Mouse (Mus musculus) liver, embryonic 11.5 days (tissue): Measurements from ENCODE around the gene Ranbp3l. TPM values are rescaled to one million over a fixed set of nuclear protein-coding genes. Genes with fewer than 3 reads are reported as not detected.
A peak's percentile ranks its signal among the peaks of the same experiment; 100 is the strongest.

Source experiments
- ATAC-seq: fragments of 200-750 bp; cut with Nextera tagmentation; replicated peaks from 2 replicates; pipeline ENCODE4 v1.8.0; 2017; ENCODE audit warnings: moderate number of reproducible peaks, mild to moderate bottlenecking, moderate TSS enrichment, moderate library complexity; ENCODE audit not compliant: low FRiP score
- DNase-seq: peaks from one replicate; pipeline ENCODE4 v3.0.0-alpha.2; 2017; ENCODE audit warnings: low spot score
- H3K27ac ChIP-seq: fragments of 300-500 bp; sonication (generic); 2 replicates; pipeline ENCODE4 v1.5.1; 2014; ENCODE audit warnings: mild to moderate bottlenecking, low read depth, low read length, control low read depth
- H3K27me3 ChIP-seq: fragments of 300-500 bp; sonication (generic); replicated peaks from 2 replicates; pipeline ENCODE4 v1.6.1; 2014; ENCODE audit warnings: low read length, mixed read lengths; ENCODE audit not compliant: control insufficient read depth, insufficient read depth
- H3K36me3 ChIP-seq: fragments of 300-500 bp; sonication (generic); 2 replicates; pipeline ENCODE4 v1.6.1; 2014; ENCODE audit warnings: mild to moderate bottlenecking, low read length, moderate library complexity, mixed read lengths; ENCODE audit not compliant: control insufficient read depth, insufficient read depth
- H3K4me1 ChIP-seq: fragments of 300-500 bp; sonication (generic); replicated peaks from 2 replicates; pipeline ENCODE4 v1.6.1; 2014; ENCODE audit warnings: low read length, mixed read lengths; ENCODE audit not compliant: control insufficient read depth, insufficient read depth
- H3K4me2 ChIP-seq: fragments of 300-500 bp; sonication (generic); 2 replicates; pipeline ENCODE4 v1.6.1; 2014; ENCODE audit warnings: mild to moderate bottlenecking, control low read depth, moderate library complexity
- H3K4me3 ChIP-seq: fragments of 300-500 bp; sonication (generic); 2 replicates; pipeline ENCODE4 v1.5.1; 2014; ENCODE audit warnings: low read depth, low read length, control low read depth
- H3K9ac ChIP-seq: fragments of 300-500 bp; sonication (generic); 2 replicates; pipeline ENCODE4 v1.6.1; 2014; ENCODE audit warnings: low read depth, low read length, control low read depth
- H3K9me3 ChIP-seq: fragments of 300-500 bp; sonication (generic); 2 replicates; pipeline ENCODE4 v1.6.1; 2016; ENCODE audit warnings: low read length, inconsistent platforms, mixed read lengths; ENCODE audit not compliant: control insufficient read depth
- WGBS: fragments of 180-500 bp; shearing (Covaris S2); extraction: QIAGEN DNeasy Blood & Tissue Kit; methylation state at CpG from one replicate; pipeline ENCODE4 v1.1.7; 2014; 5-methylcytosine and 5-hydroxymethylcytosine counted together
- polyA plus RNA-seq: library from polyadenylated mRNA; unstranded; fragments of >200 nt; fragmentation: Nextera tagmentation; extraction: Ambion mirVana; gene quantifications from 2 replicates; pipeline ENCODE4 v1.2.1, GENCODE M21; 2014

Gene Ranbp3l
- polyA plus RNA-seq, 1 experiment from 2014 or later: 0.27 TPM

DNA sequence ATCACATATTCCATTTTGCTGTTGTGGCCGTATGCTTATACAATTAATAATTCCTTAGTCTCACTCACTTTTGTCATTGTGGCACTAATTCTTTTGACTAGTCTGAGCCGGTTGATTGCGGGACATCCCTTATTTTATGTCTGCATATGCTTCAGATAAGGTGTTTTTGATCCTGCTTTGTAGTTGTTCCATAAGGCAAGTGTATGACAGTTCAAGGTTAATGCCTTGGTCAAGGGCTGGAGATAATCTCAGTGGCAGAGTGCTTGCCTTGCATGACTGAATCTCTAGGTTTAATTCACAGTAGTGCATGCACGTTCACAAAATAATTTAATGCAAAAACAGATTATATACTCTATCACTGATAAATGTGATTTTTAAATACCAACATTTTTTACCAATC, 129.1 kb downstream of the Ranbp3l start:
- no peak overlapping the region for H3K27ac ChIP-seq
- no peak overlapping the region for H3K4me3 ChIP-seq
- ATAC-seq: no peak
- no peak overlapping the region for H3K9ac ChIP-seq
- peaks cover 15% of the 10 kb centered on the region for H3K4me1 ChIP-seq
- H3K27me3 ChIP-seq: no peaks in the 10 kb centered on the region
- WGBS: 89% methylated on average over 4 of the region's 4 CpGs
- no peak overlapping the region for H3K4me2 ChIP-seq
- H3K36me3 ChIP-seq: peaks cover 45% of the 10 kb centered on the region
- no peak for DNase-seq
- no peaks in the 10 kb centered on the region for H3K9me3 ChIP-seq

DNA sequence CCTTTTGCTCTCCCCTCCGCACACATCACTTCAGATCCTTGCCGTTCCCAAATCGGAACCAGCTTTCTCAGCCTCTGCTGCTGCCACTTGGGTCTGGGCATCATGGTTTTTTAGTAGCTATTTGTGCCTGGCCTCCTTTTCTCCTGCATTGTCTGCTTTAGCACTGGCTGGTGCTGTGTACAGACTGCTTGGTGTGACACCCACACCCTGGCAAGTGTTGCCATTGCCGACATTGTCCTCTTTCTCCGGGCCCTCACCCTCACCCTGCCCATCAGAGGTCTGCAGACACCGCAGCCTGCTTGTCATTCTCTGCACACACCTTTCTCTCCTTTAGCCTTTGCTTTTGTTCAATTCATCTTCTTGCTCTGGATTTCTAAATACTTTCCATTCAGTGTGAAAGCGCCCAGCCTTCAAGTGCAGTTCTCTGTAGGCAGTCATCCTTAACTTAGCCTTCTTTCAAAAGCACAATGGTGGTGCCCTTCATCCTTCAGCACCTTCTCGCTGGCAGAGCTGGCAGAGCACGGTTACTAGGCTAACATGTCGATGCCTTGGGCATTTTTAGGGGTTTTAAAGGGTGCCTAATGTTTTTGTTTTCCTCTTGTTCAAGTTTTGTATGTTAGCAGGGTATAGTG, 132.8 kb downstream of the Ranbp3l start:
- ATAC-seq (no peak), DNase-seq (no peak)
- WGBS: 93% methylated on average over 10 of the region's 10 CpGs
- Histone ChIP-seq H3K4me3 (no peak overlapping the region), H3K4me2 (no peak overlapping the region), H3K9me3 (no peaks in the 10 kb centered on the region), H3K36me3 (peaks cover 59% of the 10 kb centered on the region), H3K27ac (no peak overlapping the region), H3K27me3 (no peaks in the 10 kb centered on the region), H3K9ac (no peak overlapping the region), H3K4me1 (no peaks in the 10 kb centered on the region; the same call in 1 of the 2 replicates)

DNA sequence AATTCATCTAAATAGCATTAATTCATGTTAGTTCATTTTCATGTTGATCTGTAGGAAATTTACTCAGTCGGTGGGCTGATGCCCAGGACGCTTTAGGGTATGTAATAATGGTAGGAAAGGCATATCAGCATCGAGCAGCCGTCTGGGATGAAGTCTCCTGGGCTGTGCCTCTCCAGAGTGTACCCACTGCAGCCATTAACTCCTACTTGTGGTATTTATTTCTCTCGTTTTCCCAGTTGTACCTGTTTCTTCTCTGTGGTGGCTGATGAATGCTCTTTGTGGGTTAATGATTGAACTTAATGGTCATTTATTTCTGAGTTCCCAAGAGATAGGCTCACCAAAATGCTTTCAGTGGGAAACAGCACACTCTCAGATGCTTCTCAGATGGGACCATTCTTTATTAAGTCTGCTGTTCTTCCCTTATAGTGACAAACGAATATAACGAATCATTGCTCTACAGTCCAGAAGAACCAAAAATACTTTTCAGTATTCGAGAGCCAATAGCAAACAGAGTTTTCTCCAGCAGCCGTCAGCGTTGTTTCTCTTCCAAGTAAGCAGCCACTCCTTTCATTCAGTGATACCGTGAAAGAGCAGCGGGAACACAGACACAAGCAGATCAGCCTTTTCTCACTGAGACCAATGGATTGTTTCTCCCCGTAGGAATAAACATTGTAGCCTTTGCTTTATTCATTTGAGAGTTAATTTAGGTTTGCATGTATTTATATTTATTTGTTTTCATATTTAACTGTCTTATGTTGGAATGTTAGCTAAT, 138.7 kb downstream of the Ranbp3l start:
- no peak overlapping the region for H3K27ac ChIP-seq
- 86% methylated on average over 13 of the region's 13 CpGs for WGBS
- no peak for DNase-seq
- H3K4me3 ChIP-seq: no peak overlapping the region
- H3K4me2 ChIP-seq: no peak overlapping the region
- no peaks in the 10 kb centered on the region for H3K4me1 ChIP-seq
- H3K36me3 ChIP-seq: peaks cover 44% of the 10 kb centered on the region
- no peaks in the 10 kb centered on the region for H3K27me3 ChIP-seq
- no peak overlapping the region for H3K9ac ChIP-seq
- no peaks in the 10 kb centered on the region for H3K9me3 ChIP-seq
- ATAC-seq: no peak

DNA sequence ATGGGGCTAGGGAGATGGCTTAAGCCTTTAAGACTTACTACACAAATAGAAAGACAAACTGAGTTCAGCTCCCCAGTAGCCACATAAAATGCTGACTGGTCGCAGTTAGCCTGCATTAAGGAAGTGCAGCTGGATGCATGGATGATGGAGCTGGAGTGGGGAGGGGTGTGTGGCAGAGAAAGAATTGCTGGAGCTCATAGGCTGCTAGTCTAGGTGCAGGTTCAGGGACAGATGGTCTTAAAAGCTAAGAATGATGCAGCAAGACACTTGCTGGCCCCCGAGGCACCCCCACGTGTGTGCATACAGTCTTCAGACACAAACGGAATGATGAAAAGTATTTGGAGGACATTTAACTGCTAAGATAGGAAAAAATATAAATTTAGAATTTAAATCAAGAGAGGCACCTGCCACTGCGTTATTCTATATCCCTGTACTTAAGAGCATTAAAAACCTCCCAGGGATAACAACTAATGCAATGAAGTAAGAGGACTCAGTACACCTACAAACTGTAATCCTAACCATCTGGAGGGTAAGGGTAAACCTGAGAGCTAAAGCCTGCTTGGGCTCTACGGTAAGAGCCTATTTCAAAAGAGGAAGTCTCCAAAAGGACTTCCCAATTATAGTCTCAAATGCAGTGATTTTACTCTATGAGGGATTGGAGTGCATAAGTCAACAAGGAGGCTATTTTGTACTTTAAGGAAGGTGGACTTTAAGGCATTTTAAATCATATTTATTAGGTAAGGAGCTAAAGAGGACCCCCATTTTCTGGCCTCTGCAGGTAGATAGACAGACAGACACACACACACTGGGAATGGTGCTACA, 143.0 kb downstream of the Ranbp3l start:
- 80% methylated on average over 6 of the region's 6 CpGs for WGBS

DNA sequence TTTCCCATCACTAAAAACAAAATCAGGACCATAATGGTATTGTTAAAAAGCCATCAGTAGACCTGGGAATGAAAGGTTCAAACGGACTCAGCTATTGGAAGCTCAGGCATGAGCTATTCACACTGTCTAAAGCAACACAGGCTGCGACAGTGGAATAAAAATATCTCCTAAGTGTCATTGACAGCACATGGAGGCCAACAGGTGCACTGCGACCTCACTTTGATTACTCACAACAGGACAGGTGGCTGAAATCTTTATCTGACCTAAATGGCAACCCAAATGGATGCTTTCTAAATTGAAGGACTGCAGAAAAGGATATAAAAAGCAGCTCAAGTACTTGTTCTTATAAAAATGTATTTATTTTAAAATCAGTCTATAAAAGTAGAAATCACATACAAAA, 143.9 kb downstream of the Ranbp3l start:
- ATAC-seq: no peak
- Histone ChIP-seq H3K9me3 (no peaks in the 10 kb centered on the region), H3K4me2 (no peak overlapping the region), H3K4me1 (no peaks in the 10 kb centered on the region), H3K9ac (no peak overlapping the region), H3K36me3 (peaks cover 23% of the 10 kb centered on the region), H3K27me3 (no peaks in the 10 kb centered on the region), H3K27ac (no peak overlapping the region), H3K4me3 (no peak overlapping the region)
- 84% methylated on average over 3 of the region's 3 CpGs for WGBS
- no peak for DNase-seq

More for the DNA sequence above, 143.0 kb downstream of the Ranbp3l start:
- no peaks in the 10 kb centered on the region for H3K4me1 ChIP-seq
- H3K4me3 ChIP-seq: no peak overlapping the region
- no peak for DNase-seq
- ATAC-seq: no peak
- no peak overlapping the region for H3K4me2 ChIP-seq
- no peaks in the 10 kb centered on the region for H3K9me3 ChIP-seq
- no peaks in the 10 kb centered on the region for H3K27me3 ChIP-seq
- peaks cover 25% of the 10 kb centered on the region for H3K36me3 ChIP-seq
- no peak overlapping the region for H3K27ac ChIP-seq
- H3K9ac ChIP-seq: no peak overlapping the region

DNA sequence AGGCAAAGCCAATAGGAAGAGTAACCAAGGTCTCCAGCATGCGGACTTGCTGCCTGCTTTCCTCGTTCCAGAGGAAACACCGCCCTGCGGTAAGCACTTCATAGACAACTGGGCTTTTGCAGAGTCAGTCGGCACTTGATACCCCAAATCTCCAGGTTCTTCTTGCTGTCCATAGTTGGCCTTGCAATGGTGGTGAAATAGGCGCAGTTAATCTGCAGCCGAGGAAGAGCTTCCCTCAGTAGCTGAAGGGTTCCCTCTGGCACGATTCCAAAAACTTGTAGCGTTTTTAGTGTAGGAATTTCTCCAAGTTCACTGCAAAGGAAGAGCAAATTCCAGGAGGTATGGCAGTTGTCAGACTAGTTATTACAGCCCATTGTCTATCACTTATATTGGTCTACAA, 145.8 kb downstream of the Ranbp3l start:
- H3K4me3 ChIP-seq: no peak overlapping the region
- H3K27ac ChIP-seq: peak overlapping the region; percentile 68; the same call in 1 of the 2 replicates
- no peak overlapping the region for H3K4me2 ChIP-seq
- H3K4me1 ChIP-seq: no peaks in the 10 kb centered on the region
- H3K27me3 ChIP-seq: no peaks in the 10 kb centered on the region
- DNase-seq: no peak
- ATAC-seq: no peak
- no peaks in the 10 kb centered on the region for H3K9me3 ChIP-seq
- peaks cover 19% of the 10 kb centered on the region for H3K36me3 ChIP-seq
- WGBS: 81% methylated on average over 9 of the region's 9 CpGs
- H3K9ac ChIP-seq: no peak overlapping the region

DNA sequence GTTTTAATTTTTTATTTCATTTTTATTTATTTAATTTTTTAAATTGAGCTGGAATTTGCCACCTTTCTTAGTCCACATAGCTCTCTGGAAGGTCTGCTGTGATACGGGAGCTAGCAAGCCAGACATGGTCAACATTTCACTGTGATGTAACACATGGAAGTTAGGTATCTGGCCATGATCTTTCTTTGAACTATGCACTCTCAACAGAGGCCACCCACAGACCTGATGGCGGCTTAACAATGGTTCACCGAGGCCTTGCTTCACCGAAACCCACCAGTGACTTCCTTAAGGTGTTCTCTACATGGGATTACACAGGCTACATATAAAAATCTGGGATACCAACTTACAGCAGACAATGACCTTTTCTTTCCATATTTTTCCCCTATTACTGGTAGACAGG, 146.4 kb downstream of the Ranbp3l start:
- Histone ChIP-seq H3K27me3 (no peaks in the 10 kb centered on the region), H3K9ac (no peak overlapping the region), H3K9me3 (no peaks in the 10 kb centered on the region), H3K36me3 (peaks cover 25% of the 10 kb centered on the region), H3K4me3 (no peak overlapping the region), H3K4me2 (no peak overlapping the region), H3K27ac (peak overlapping the region; percentile 68; the same call in 1 of the 2 replicates), H3K4me1 (no peaks in the 10 kb centered on the region)
- WGBS: 74% methylated on average over 4 of the region's 4 CpGs
- DNase-seq (no peak), ATAC-seq (peak; percentile 66)

DNA sequence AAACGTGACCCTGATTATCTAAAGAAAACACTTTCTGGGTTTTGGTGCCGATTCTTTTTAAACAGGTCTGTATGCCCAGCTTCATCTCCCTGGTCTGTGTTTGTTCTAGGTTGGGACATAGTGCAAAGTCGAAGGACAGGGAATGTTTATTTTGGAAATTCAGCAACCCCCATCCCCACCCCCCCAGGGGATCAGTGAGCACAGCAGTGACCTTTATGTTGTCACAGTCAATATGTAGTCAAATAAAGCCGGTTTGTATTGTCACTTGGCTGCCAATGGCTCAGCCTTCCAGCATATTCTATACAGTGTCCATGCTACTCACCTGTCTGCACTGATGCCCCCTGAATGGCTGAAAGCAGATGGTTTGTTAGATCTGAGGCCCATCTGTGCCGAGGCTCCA, 146.8 kb downstream of the Ranbp3l start:
- DNase-seq: no peak
- H3K9ac ChIP-seq: no peak overlapping the region
- WGBS: 72% methylated on average over 5 of the region's 5 CpGs
- peak; percentile 78 for ATAC-seq
- H3K4me1 ChIP-seq: no peaks in the 10 kb centered on the region
- no peak overlapping the region for H3K4me3 ChIP-seq
- peak overlapping the region; percentile 68; the same call in 1 of the 2 replicates for H3K27ac ChIP-seq
- peaks cover 27% of the 10 kb centered on the region for H3K36me3 ChIP-seq
- no peaks in the 10 kb centered on the region for H3K27me3 ChIP-seq
- no peaks in the 10 kb centered on the region for H3K9me3 ChIP-seq
- no peak overlapping the region for H3K4me2 ChIP-seq
